Mouse (Mus musculus) adrenal gland, adult 8-10 months (tissue): Measurements from ENCODE around the gene Nepro. TPM values are rescaled to one million over a fixed set of nuclear protein-coding genes. Genes with fewer than 3 reads are reported as not detected.
A peak's percentile ranks its signal among the peaks of the same experiment; 100 is the strongest.

Experiments
- DNase-seq: peaks from one replicate; pipeline ENCODE4 v3.0.0; 2022
- total RNA-seq, 4 experiments: library from RNA; stranded (reverse); gene quantifications; 2 replicates each; pipeline ENCODE4 v1.2.4; 2022

Gene Nepro
- total RNA-seq, result 10 to 100 TPM; 10.8 to 13.6 (median 12.1) TPM

DNA sequence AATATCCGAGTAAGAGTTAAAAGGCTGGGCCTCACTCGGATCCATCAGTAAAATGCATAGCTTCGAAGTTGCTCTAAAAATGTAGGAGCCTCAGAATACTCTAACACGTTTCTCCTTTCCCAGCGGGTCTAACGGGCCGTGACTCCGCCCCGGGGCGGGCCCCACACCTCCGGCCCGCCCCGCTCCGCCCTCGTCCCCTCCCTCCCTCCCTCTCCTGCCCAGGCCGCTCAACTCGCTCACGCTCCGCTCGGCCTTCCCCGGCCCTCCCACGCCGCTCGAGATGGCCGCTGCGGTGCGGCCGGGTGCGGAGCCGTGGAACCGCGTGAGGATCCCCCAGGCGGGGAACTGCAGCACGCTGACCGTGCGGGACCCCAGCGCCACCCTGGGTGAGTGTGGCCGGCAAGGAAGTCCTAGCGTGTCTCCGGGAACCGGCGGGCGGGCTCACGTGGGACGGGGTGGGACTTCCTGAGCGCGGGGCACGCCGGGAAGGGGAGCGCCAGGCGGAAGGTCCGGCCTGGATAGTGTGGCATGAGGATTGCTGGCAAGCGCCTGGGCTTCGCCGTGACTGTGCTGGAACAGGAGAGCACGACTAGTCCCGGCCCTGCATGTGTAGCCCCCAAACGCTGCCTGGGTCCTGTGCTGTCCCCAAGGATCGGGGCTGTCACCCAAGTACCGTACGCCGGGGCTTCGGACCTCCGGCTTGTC lies at the start of gene Nepro:
TSS of gene Nepro (plus strand) at position 219 of the 705 bp plus-strand sequence.
- DNase-seq, result peak; percentile 92

DNA sequence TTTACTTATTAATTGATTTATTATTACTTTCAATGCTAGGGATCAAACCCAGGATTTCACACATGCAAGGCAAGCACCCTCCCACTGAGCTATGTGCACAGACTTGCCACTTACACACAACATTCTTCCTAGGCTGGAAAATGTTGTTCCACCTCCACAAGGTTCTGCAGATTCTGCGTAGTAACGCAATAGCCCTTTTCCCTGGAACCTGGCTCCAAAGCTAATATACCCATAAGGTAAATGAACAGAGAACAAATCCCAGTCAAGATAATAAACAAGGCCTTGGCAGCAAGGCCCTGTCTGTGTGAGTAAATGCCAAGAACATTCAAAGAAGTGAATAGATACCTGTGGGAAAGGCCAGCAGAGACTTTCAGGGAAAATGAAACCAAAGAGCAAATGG lies 47.7 kb upstream of the Nepro start:
- no peak for DNase-seq

DNA sequence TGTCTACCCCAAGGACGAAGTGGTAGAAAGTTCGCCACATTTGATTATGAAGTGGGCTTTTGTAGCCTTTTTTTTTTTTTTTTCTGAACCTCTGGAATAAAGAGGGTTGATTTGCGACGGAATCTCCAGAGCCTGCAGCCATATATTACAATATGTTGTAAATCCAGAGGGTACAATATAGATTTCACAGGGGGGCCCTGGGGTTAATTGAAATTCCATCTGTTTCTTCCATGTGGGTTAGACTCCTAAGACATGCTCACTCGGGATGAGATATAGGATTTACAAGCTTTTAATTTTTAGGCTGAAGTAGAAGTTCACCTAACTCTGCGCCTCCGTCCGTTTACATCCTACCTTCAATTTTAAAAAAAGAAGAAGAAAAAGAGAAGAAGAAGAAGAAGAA lies 45.0 kb upstream of the Nepro start:
- no peak for DNase-seq

DNA sequence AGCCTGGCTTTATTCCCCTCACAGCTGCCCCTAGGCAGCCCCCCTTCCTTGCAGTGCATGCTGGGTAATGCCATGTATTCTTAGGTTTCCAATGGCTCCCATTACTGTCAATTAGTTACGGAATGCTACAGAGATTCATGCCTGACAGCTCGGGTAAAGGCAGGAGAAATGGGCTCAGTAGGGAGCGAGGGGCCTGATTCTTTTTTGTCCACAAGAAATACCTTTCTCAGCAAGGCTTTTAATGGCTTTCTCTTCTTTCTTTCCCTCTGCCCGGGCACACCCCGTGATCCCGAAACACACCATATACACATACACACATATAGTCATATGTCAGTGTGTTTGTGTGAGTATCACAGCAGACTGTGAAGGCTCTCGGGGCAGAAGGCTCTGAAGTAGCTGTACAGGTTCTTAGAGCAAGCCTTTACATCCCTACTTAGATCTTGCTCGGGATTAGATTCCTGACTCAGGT lies 44.6 kb upstream of the Nepro start:
- DNase-seq, result no peak

DNA sequence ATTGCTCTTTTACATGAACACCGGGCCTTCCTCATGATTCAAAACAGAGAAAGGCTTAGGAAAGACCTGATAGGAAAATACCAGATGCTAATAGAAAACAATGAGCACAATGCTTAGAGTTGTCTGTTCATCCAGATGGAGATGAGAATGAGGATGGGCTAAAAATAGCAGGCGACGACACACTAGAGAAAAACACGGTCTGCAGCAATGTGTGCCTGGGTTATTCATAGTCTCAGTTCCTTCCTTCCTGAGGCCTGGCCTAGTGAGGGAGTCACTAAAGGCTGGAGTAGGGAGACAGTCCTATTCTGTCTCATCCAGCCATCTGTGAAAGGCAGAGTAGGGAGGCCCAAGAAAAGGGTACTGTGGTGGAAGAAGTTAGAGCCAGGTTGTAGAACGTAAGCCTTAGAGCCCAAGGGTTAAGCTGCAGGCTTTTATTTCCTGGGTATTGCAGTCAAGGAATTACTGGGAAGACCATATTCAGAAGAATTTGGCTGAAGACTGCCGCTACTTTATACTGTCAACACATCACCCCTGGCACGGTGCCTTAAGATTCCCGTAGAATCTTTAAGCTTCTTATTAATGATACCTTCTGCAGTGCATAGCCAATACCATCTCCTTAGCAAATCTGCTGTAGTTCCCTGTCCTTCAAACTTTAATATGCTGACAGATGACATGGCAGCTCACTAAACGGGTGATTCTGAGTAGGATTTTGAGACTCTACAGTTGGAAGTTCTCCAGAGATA lies 43.2 kb upstream of the Nepro start:
- no peak for DNase-seq

DNA sequence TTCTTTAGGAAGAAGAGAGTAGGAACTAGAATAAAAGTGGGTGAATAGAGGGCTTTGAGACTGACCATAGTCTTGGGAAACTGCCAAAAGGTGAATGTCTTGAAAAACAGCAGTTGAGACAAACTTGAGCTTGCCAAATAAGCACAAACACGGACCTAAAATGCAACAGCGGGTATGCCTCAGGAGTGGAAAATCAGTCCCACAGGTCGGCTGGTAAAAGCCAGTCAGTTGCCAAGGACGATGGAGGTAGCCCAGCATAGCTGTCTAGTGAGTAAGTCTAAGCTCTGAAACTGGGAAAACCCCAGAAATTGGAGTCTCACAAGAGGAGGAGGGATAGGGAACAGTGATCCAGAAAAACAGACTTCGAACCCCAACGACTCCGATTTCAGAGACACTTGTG lies 39.5 kb upstream of the Nepro start:
- DNase-seq, result no peak

DNA sequence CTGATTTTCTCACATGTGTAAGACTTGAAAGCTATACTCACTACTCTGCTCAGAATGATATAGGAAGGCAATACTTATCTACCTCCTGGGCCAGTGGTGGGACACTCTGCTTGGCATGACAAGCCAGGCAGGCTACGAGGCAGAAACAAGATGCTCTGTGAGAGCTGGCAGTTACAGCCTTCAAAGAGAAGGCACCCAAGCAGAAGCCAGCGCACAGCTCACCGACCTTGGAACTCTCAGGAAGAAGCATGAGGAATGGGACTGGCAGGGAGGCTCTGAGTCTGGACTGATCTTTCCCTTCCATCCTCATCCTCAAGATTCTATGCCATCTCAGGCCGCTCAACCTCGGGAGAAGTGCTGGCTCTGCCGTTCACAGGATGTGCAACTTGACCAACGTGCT lies 38.7 kb upstream of the Nepro start:
- DNase-seq, result no peak

DNA sequence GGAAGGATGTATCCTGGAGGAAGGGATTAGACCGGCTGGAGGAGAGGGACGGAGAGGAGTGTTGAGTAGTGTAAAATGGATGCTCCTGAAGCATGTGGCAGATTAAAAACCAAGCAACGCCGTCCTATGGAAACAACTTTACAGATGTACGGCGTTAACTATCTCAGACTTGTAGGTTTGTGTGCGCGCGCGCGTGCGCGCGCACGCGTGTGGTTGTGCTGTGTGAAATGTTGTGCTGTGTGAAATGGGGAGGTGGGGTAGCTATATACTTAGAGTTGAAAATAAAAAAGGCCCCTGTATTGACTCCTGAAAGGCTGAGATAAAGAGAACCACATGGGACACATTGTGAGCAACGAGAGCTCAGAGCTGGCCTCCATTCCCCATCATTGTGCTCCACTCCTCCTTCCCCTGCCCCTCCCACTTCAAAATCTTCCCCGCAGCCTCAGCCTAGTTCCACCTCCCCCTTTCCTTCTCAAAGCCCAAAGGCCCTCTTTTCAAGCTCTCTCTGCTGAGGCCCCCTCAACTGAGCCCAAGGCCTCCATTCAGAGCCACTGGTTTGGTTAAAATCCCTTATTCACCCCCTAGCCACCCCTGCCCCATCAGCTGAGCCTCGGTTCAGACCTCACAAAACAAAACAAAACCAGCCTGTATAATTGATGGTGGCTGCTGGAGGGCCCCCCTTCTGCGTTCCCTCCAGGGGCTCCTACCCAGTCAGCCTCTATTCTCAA lies 36.9 kb upstream of the Nepro start:
- DNase-seq, result no peak

DNA sequence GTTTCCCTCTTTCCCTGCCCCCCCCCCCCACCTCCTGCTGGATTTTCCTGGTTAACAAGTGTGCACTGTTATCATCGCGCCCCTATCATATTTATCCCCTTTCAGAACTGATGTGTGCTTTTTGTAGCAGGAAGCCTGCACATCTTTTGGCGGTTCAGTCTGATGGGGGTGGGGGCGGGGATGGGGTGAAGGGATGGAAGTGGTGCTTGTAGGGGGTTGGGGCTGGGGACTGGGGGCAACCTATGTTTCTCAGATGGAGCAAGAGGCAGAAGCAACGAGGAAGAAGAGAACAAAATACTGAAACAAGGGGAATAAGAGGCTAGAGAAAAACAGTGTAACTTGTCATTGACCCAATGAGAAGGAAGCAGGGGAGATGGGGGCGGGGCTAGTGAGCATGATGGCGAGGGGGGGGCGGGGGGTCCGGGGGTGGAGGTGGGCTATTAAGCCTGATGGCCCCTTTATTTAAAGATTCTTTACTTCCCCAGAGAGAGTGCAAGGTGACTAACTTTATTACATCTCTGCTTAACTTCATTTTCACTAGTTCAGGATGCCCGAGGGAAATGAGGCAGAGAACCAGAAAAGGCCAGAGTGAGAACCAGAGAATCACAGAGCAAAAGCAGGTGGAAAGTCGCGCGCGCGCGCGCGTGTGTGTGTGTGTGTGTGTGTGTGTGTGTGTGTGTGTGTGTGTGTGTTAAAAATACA lies 36.2 kb upstream of the Nepro start:
- no peak for DNase-seq

DNA sequence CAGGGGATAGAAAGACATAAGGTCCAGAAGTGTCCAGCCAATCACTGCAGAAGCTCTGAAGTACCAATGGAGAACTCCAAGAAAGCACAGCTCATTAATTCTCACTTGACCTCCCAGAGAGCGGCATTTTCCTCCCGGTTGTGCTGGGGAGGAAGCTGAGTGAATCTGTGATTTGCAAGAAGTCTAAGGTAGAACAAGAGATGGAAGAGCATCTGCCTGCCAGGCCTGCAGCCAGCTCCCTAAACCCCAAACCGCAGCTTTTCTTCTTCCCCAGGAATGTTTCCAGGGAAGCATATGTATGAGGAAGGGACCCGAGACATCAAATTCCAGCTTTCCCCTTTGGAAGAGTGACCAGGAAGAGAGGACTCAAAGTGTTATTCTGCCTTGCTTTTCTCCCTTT lies 35.6 kb upstream of the Nepro start:
- DNase-seq, result no peak

DNA sequence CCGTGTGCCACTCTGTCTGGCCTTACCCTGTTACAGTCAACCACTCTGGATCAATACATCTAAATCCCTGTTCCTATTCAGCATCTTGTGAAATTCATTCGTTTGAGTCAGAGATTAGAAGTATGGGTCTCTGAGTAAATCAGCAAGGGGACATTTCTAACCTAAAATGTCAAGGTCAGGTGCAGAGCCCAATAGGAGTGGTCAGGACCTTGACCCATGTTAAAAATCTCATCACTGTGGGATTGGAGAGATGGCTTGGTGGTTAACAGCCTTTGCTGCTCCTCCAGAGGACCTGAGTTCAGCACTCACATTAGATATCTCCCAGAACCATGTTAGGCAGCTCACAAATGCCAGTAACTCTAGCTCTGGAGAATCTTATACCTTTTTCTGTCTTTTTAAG lies 33.6 kb upstream of the Nepro start:
- DNase-seq, result no peak

DNA sequence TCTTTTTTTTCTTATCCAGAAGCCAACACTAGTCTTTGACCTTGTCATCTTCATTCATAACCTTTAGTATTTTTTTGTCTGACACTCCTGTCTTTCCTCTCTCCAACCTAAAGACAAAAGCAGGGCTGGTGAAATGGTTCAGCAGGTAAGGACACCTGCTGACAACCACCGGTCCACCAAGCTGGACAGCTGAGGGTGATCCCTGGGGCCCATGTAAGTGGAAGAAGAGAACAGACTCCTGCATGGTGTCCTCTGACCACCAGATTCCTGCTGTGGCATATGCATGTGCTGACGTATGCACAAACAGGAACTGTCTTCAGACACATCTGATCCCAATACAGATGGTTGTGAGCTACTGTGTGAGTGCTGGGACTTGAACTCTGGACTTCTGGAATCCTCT lies 33.0 kb upstream of the Nepro start:
- no peak for DNase-seq

DNA sequence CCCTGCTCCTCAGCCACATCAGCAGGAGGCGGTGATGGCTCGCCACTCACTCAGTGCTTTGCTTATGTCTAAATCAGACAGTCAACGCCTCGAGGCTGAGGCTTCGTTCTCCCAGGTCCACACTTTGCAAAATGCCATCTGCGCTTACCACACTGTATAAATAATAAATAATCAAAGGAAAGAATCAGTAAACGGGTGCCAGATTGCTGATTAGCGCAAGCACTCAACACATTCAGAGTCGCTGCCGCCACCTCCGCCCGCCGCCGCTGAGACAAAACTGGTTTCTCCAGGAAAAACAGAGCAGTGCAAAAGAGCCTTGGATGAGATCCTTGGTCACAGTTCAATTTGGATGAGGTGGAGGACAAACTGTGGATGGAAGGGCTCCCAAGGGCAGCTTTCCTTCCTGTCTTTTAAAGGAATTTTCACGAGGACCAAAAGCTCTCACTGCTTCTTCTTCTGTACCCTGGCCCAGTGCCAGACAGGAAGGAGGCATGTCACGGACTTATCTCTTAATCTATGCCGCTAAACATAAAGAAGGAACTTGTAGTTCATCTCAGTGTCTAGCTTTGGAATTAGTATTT lies 32.5 kb upstream of the Nepro start:
- DNase-seq, result peak; percentile 75

DNA sequence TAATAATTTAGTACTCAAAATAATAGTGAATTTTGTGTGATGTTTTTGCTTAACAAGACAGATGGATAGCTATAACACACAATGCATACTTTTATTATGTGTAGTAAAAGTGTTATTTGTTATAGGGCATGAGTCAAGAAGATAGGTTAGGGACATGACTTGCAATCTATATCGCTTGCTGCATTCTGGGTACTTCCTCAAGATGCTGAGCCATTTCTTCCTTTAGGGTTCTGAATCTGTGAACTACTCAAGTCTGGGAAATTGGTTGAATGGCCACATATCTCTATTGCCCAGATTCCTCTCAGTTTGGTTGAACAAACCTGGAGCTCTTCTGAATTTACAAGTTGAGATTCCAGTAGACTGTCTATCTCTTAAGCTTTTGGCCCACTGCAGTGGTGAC lies 31.6 kb upstream of the Nepro start:
- DNase-seq, result no peak

DNA sequence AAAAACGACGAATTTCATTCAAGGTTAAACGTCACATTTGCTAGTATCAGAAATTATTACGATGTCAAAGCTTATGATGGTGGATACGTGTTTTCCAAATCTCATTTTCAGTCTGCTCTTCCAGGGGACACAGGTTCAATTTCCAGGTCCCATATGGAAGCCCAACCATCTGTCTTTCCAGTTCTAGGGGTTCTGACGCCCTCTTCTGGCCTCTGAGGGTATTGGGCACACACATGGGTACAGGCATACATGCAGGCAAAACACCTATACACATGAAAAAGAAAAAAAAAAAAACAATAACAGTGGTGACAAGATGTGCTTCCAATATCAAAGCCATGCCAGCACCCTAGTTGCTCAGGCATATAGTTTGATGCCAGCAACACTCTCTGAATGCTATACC lies 30.4 kb upstream of the Nepro start:
- peak; percentile 37 for DNase-seq

DNA sequence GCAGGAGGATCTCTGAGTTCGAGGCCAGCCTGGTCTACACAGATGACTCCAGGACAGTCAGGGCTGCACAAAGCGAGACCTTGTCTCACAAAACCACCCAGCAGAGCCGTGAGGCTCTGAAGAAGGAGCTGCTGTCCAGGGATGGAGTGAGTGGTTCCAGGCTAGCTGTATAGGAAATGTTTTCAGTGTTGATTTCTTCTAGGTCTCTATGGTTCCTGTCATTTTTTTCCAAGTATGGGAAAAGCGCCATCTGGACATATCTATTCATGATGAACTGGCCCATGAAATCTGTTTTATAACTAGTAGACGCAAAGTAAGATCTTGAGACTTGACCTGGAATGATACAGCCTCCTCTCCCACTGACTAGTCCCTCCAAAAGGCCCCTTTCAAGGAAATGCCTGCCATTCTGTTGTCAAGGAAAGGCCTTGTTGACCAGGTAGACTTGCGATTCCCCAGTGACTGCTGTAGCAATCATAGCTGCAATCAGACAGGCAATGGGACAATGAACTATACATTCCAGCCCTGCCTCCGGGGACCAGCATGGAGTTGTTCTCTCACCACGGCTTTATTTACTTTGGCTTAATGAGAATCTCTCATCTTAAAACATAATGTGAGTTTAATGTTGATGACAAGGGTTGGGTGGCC lies 28.8 kb upstream of the Nepro start:
- no peak for DNase-seq

DNA sequence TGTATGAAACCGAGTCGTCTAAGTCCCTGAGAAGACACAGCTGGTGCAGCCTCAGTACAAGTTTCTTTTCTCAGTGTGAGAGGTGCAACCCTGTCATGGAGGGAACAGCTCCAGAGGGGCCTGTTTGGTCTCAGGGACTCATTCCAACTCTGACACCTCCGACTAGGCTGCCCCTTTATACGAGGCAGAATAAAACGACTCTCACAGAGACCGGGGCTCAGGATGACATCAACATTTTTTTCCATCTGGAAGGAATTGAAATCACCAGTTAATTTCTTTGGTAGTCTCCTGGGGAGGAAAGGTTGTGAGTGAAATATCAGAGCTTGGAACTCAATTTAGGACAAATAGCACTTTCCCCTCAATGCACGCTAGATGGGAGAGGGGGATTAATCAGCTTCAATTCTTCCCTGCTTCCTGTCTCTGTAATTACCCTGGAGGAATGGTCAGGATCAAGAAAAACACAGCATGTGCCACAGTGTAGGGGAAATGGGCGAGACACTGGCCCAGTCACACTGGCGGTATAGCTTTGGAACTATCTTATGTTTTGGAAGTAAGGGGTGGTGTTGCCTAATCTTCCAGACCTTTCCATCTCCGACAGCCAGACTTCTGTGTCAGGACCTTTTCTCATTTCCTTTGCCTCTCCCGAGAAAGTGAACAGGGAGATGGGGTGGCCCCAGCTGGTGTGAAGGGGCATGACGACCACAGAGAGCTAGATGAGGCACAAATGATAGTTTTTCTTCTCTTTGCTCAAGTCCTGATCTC lies 28.1 kb upstream of the Nepro start:
- DNase-seq, result no peak

DNA sequence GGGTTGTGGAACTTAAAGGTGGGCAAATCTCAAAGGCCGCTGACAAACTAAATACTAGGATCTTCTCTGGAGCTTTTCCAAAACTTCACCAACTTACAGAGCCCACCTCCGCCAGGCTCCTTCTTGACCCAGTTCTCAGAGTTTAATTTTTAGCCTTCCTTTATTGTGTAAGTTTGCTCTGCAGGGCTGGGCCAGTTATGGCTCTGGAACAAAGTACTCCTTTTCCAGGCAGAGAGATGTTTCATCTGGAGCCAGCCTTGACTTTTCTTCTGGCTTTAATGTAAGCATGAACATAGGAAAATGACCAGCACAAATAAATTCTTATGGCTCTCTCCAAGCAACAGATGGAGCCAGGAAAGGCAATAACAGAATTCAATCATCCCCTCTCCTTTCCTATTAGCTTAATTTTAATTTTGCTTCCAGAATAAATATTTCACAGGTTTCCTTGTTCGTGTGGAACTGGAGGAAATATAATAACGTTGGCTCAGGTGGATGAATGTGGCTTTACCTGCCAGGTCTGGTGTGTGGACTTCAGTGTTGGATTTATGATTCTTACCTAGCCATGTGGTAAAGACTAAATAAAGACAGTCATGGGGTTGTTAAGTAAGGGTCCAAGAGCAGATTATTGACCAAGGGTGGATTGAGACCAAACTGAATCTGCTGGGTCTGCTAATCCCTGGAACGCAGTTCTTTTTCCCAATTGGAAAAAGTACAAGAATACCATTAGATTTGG lies 26.5 kb upstream of the Nepro start:
- no peak for DNase-seq

DNA sequence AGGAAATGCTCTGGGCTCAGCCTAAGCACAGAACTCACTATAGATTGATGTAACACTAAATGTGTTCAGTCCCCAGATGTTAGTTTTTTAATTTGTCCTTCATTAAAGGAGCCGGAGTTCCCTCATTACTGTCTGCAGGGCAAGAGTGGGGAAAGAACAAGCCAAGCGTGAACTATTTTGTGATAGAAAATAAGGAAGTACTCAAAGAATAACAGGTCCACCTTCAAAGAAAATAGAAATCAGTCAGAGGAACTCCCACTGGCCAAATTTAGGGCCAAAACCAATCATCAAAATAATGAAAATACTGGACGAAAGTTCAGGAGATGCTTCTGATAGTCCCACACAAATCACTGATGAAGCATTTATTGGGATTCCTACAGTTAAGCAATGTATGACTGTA lies 22.9 kb upstream of the Nepro start:
- DNase-seq, result no peak

DNA sequence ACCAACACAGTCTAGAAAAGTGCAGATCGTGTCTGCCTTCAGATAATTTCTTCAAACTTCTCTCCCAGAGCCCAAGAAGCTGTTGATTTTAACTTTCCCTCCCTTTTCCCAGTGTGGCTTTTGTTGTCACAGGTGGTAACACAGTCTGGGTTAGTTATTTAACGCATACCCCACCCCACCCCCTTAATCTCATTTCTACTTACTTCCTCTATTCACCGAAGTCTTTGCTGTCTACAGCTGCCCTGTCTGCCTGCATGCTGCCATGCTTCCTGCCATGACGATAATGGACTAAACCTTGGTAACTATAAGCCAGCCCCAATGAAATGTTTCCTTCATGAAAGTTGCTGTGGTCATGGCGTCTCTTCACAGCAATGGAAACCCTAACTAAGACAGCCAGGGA lies 21.8 kb upstream of the Nepro start:
- DNase-seq, result no peak
